Comparison of ENCODE assay signal across 19 mouse cellular contexts in the genomic region with DNA sequence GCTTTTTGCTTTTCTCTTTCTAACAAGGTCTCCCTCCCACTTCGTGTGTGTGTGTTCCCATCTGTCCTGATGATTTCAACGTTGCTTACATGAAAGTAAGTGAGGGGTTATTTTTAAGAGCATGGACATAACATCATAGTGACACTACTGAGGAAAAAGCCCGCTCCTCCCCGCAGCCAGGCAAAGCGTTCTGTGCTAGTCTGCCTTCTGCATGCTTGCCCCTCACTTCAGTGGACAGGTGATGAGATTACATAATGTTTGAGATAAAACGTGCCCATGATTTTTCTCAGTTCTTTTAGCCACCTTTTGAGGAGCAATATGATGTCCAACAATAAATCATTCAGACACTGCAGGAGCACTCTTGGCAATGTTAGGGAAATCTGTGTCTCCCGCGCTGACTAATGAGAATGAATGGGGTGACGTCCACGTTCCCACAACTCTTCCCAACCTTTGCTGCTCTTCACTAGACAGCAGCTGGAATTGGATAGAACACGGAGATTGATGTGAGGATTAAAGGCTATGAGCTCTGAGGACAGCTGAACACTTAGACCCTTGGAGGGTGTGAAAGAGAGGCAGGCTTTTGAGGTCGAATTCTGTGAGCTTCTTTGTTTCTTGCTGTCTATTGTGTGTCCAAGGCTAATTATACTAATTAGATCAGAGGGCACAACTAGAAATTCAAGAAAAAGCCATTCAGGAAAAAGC. TPM values are rescaled to one million over a fixed set of nuclear protein-coding genes. Genes with fewer than 3 reads are reported as not detected.
DNase-seq lines count a peak whose midpoint lies in the region; ATAC-seq lines count a peak whose summit lies in the region.
"Had no signal": no experiment of that assay in that cellular context is flagged by ENCODE, and none has a peak within 500 bp of the region (broad histone marks: within the 10 kb centered on the region; RNA-seq: fewer than 3 reads in every experiment).

No protein-coding gene starts in this region.

- H3K27ac ChIP-seq in limb, embryonic 13.5 days = no peak overlapping the region
- no peak overlapping the region for H3K27ac ChIP-seq in limb, embryonic 10.5 days
- H3K27ac ChIP-seq in forebrain, embryonic 10.5 days = peak overlapping the region; percentile 9; the same call in 1 of the 2 replicates
- no peak overlapping the region for H3K27ac ChIP-seq in hindbrain, embryonic 12.5 days
- no peak overlapping the region for H3K27ac ChIP-seq in neural tube, embryonic 13.5 days (replicated peaks)
- H3K27ac ChIP-seq: lung, embryonic 15.5 days had no signal

- no peak for DNase-seq in limb, embryonic 10.5 days (ENCODE audit: low spot score)
- DNase-seq in forebrain, embryonic 10.5 days (ENCODE audit: extremely low spot score, low spot score) = no peak
- DNase-seq in thymus, postnatal 14 days = no peak
- no peak for DNase-seq in c-Kit-positive CD71-positive TER-119-positive erythroid progenitor cells, embryonic 14.5 days (ENCODE audit: low spot score)
- DNase-seq: adrenal gland, postnatal 36 days; cerebellum, adult 18-20 months; gastrocnemius, postnatal 36 days; heart, postnatal 36 days; kidney, adult 2 months; right cerebral cortex, postnatal 14 days; thymus, adult 18-20 months had no signal

- no peaks in the 10 kb centered on the region for H3K36me3 ChIP-seq in limb, embryonic 13.5 days
- H3K36me3 ChIP-seq in limb, embryonic 10.5 days = no peaks in the 10 kb centered on the region
- H3K36me3 ChIP-seq in forebrain, embryonic 10.5 days (replicated peaks) = no peaks in the 10 kb centered on the region
- H3K36me3 ChIP-seq in hindbrain, embryonic 12.5 days = no peaks in the 10 kb centered on the region
- H3K36me3 ChIP-seq in neural tube, embryonic 13.5 days = no peaks in the 10 kb centered on the region
- H3K36me3 ChIP-seq: G1E; lung, embryonic 15.5 days had no signal

- no peaks in the 10 kb centered on the region for H3K9me3 ChIP-seq in limb, embryonic 13.5 days
- no peaks in the 10 kb centered on the region for H3K9me3 ChIP-seq in limb, embryonic 10.5 days (replicated peaks)
- H3K9me3 ChIP-seq in forebrain, embryonic 10.5 days = no peaks in the 10 kb centered on the region
- H3K9me3 ChIP-seq in hindbrain, embryonic 12.5 days (replicated peaks) = no peaks in the 10 kb centered on the region
- H3K9me3 ChIP-seq in neural tube, embryonic 13.5 days = no peaks in the 10 kb centered on the region
- H3K9me3 ChIP-seq: lung, embryonic 15.5 days had no signal

- H3K9ac ChIP-seq in limb, embryonic 13.5 days = no peak overlapping the region
- no peak overlapping the region for H3K9ac ChIP-seq in hindbrain, embryonic 12.5 days
- no peak overlapping the region for H3K9ac ChIP-seq in neural tube, embryonic 13.5 days
- H3K9ac ChIP-seq: lung, embryonic 15.5 days had no signal

- H3K4me1 ChIP-seq in limb, embryonic 13.5 days = no peaks in the 10 kb centered on the region
- H3K4me1 ChIP-seq in limb, embryonic 10.5 days = no peaks in the 10 kb centered on the region
- H3K4me1 ChIP-seq in forebrain, embryonic 10.5 days = peaks cover 8% of the 10 kb centered on the region; the same call in 1 of the 2 replicates
- H3K4me1 ChIP-seq in hindbrain, embryonic 12.5 days = 0 out of 2 replicates have a peak, but pooled peaks cover 3% of the 10 kb centered on the region
- H3K4me1 ChIP-seq in neural tube, embryonic 13.5 days (replicated peaks) = 0 out of 2 replicates have a peak, but pooled peaks cover 6% of the 10 kb centered on the region
- H3K4me1 ChIP-seq: lung, embryonic 15.5 days had no signal

- no peak overlapping the region for H3K4me3 ChIP-seq in limb, embryonic 13.5 days
- H3K4me3 ChIP-seq in limb, embryonic 10.5 days = no peak overlapping the region
- H3K4me3 ChIP-seq in forebrain, embryonic 10.5 days = no peak overlapping the region
- no peak overlapping the region for H3K4me3 ChIP-seq in hindbrain, embryonic 12.5 days
- no peak overlapping the region for H3K4me3 ChIP-seq in neural tube, embryonic 13.5 days
- H3K4me3 ChIP-seq: lung, embryonic 15.5 days had no signal

- no peaks in the 10 kb centered on the region for H3K27me3 ChIP-seq in limb, embryonic 13.5 days
- H3K27me3 ChIP-seq in limb, embryonic 10.5 days (ENCODE audit: low read depth, poor library complexity, severe bottlenecking) = no peaks in the 10 kb centered on the region
- no peaks in the 10 kb centered on the region for H3K27me3 ChIP-seq in forebrain, embryonic 10.5 days (ENCODE audit: poor library complexity, severe bottlenecking)
- no peaks in the 10 kb centered on the region for H3K27me3 ChIP-seq in hindbrain, embryonic 12.5 days
- no peaks in the 10 kb centered on the region for H3K27me3 ChIP-seq in neural tube, embryonic 13.5 days
- H3K27me3 ChIP-seq: lung, embryonic 15.5 days had no signal

- no peak overlapping the region for H3K4me2 ChIP-seq in limb, embryonic 13.5 days (replicated peaks)
- no peak overlapping the region for H3K4me2 ChIP-seq in hindbrain, embryonic 12.5 days (replicated peaks)
- no peak overlapping the region for H3K4me2 ChIP-seq in neural tube, embryonic 13.5 days
- H3K4me2 ChIP-seq: heart, embryonic 11.5 days; lung, embryonic 15.5 days had no signal

- 0 out of 2 replicates have a peak, but pooled peaks have one; percentile 32 for ATAC-seq in limb, embryonic 13.5 days (ENCODE audit: low FRiP score, low read depth)
- ATAC-seq in hindbrain, embryonic 12.5 days (ENCODE audit: low FRiP score) = peak; percentile 84
- ATAC-seq in neural tube, embryonic 13.5 days (ENCODE audit: low read depth) = peak; percentile 36

- WGBS in limb, embryonic 13.5 days = 70% methylated on average over 12 of the region's 12 CpGs
- WGBS in limb, embryonic 10.5 days = 80% methylated on average over 12 of the region's 12 CpGs
- WGBS in forebrain, embryonic 10.5 days = 55% methylated on average over 12 of the region's 12 CpGs
- WGBS in hindbrain, embryonic 12.5 days = 56% methylated on average over 12 of the region's 12 CpGs
- WGBS in neural tube, embryonic 13.5 days = 48% methylated on average over 12 of the region's 12 CpGs

RNA-seq across cellular contexts. Expression of a gene that starts 49.4 kb away (rescaled TPM):
- 0.23 and 0.24 TPM in 2 replicates for polyA plus RNA-seq in limb, embryonic 13.5 days (2015; fragmentation: Nextera tagmentation; extraction: Ambion mirVana)
- 0.08 TPM in 1 of 2 replicates, not detected in the other for polyA plus RNA-seq in limb, embryonic 10.5 days (2016; fragmentation: Nextera tagmentation; extraction: Ambion mirVana)
- polyA plus RNA-seq in forebrain, embryonic 10.5 days (2016; fragmentation: Nextera tagmentation; extraction: Ambion mirVana) = not detected in 2 replicates
- polyA plus RNA-seq in hindbrain, embryonic 12.5 days (2016; fragmentation: Nextera tagmentation; extraction: Ambion mirVana) = not detected in 2 replicates
- not detected in 2 replicates for polyA plus RNA-seq in neural tube, embryonic 13.5 days (2015; fragmentation: Nextera tagmentation; extraction: Ambion mirVana)
- polyA plus RNA-seq: embryonic facial prominence, embryonic 11.5 days; G1E; heart, embryonic 11.5 days; kidney, adult 2 months; liver, adult 2 months; lung, embryonic 15.5 days had no signal

Comparison
In these comparisons a context has a peak if more than half of its experiments do, and no peak if none do; other contexts are left out.
1. ATAC-seq: peak in every context shown above with its lines; median percentile 84 in hindbrain, embryonic 12.5 days; 36 in neural tube, embryonic 13.5 days; 32 in limb, embryonic 13.5 days.